In genomic region chr2:13522106-13522505, GRCm38 (mm10) we compare ENCODE assay signal across 25 mouse cellular contexts. TPM values are rescaled to one million over a fixed set of nuclear protein-coding genes. Genes with fewer than 3 reads are reported as not detected.
DNase-seq lines count a peak whose midpoint lies in the region; ATAC-seq and TF ChIP-seq lines count a peak whose summit lies in the region.
"Had no signal": no experiment of that assay in that cellular context is flagged by ENCODE, and none has a peak within 500 bp of the region (broad histone marks: within the 10 kb centered on the region; RNA-seq: fewer than 3 reads in every experiment).

No protein-coding gene starts in this region.

- H3K4me3 ChIP-seq in lung, embryonic 16.5 days (ENCODE audit: low read length), result no peak overlapping the region
- H3K4me3 ChIP-seq in lung, adult 2 months (replicated peaks; ENCODE audit: extremely low read depth, low read depth, low read length), result no peak overlapping the region
- H3K4me3 ChIP-seq in MEL (ENCODE audit: control insufficient read depth in 1 of 2, insufficient read depth in 1 of 2, low read depth in 2 of 2, low read length in 2 of 2), result no peak overlapping the region
- H3K4me3 ChIP-seq in liver, embryonic 15.5 days (replicated peaks), result no peak overlapping the region
- H3K4me3 ChIP-seq: forebrain, embryonic 10.5 days; heart, embryonic 12.5 days; hindbrain, embryonic 12.5 days; limb, embryonic 10.5 days; liver, embryonic 13.5 days; neural tube, embryonic 15.5 days had no signal

- no peaks in the 10 kb centered on the region for H3K79me2 ChIP-seq in MEL (ENCODE audit: control insufficient read depth, insufficient read depth, low read length, poor library complexity)

- peak; percentile 12 to 29 for DNase-seq in heart, adult 9 months (ENCODE audit: low spot score in 2 of 2)
- DNase-seq in heart, adult 18-20 months, result no peak
- no peak for DNase-seq in lung, adult 2 months
- DNase-seq in MEL (ENCODE audit: low read depth, low spot score), result peak; percentile 20
- DNase-seq in ovary, postnatal 36 days (ENCODE audit: low spot score), result no peak
- no peak for DNase-seq in spleen, adult 18-20 months
- DNase-seq: adrenal gland, postnatal 36 days; cerebellum, adult 11-12 months; cerebellum, postnatal 14 days; heart, postnatal 10 days; kidney, adult 8-10 months; kidney, postnatal 10 days; liver, embryonic 13.5 days; thymus, adult 2 months; thymus, postnatal 4 days had no signal

- H3K27me3 ChIP-seq in lung, embryonic 16.5 days (ENCODE audit: control insufficient read depth, insufficient read depth, low read depth, low read length), result no peaks in the 10 kb centered on the region
- H3K27me3 ChIP-seq in MEL (ENCODE audit: control insufficient read depth in 1 of 2, insufficient read depth in 2 of 2, low read length in 2 of 2), result no peaks in the 10 kb centered on the region
- no peaks in the 10 kb centered on the region for H3K27me3 ChIP-seq in liver, embryonic 15.5 days
- H3K27me3 ChIP-seq: heart, embryonic 12.5 days; hindbrain, embryonic 12.5 days; liver, embryonic 13.5 days; neural tube, embryonic 15.5 days had no signal

- no peak for TF ChIP-seq RAD21 in MEL (IDR thresholded peaks at IDR 0.05; ENCODE audit: low read depth, low read length)

- WGBS in lung, embryonic 16.5 days, result 26% methylated on average over 8 of the region's 8 CpGs
- WGBS in lung, adult 2 months, result 25% methylated on average over 8 of the region's 8 CpGs
- WGBS in liver, embryonic 15.5 days (ENCODE audit: insufficient replicate concordance), result 34% methylated on average over 8 of the region's 8 CpGs

- H3K9me3 ChIP-seq in lung, embryonic 16.5 days (ENCODE audit: control insufficient read depth, low read length), result no peaks in the 10 kb centered on the region
- no peaks in the 10 kb centered on the region for H3K9me3 ChIP-seq in MEL (replicated peaks; ENCODE audit: insufficient read depth, low read length)
- H3K9me3 ChIP-seq in liver, embryonic 15.5 days (replicated peaks), result no peaks in the 10 kb centered on the region
- H3K9me3 ChIP-seq: forebrain, embryonic 10.5 days; heart, embryonic 12.5 days; hindbrain, embryonic 12.5 days; limb, embryonic 10.5 days; liver, embryonic 13.5 days; neural tube, embryonic 15.5 days had no signal

- no peak for TF ChIP-seq CTCF in lung, adult 2 months (IDR thresholded peaks at IDR 0.05; ENCODE audit: insufficient read depth, low read length)
- TF ChIP-seq CTCF in MEL (IDR thresholded peaks at IDR 0.05 in 2 of 3, conservative IDR thresholded peaks at IDR 0.05 in 1 of 3; ENCODE audit: control insufficient read depth in 1 of 3, insufficient read depth in 1 of 3, low read depth in 2 of 3, low read length in 3 of 3, poor library complexity in 1 of 3, severe bottlenecking in 1 of 3), result no peak

- H3K4me1 ChIP-seq in lung, embryonic 16.5 days (replicated peaks; ENCODE audit: control insufficient read depth, insufficient read depth, low read length), result peaks cover 8% of the 10 kb centered on the region; the same call in 1 of the 2 replicates
- H3K4me1 ChIP-seq in lung, adult 2 months (ENCODE audit: control insufficient read depth, insufficient read depth, low read length), result peaks cover 5% of the 10 kb centered on the region
- peaks cover 10 to 11% of the 10 kb centered on the region in 2 experiments; a peak in 3 of 4 replicates for H3K4me1 ChIP-seq in MEL (ENCODE audit: control insufficient read depth in 1 of 2, insufficient read depth in 2 of 2, low read length in 2 of 2)
- peaks cover 30% of the 10 kb centered on the region for H3K4me1 ChIP-seq in liver, embryonic 15.5 days (replicated peaks)
- H3K4me1 ChIP-seq: limb, embryonic 10.5 days; neural tube, embryonic 15.5 days had no signal

- H3K4me2 ChIP-seq in lung, embryonic 16.5 days (ENCODE audit: low read depth, low read length), result peak overlapping the region; percentile 2; the same call in 1 of the 2 replicates
- H3K4me2 ChIP-seq in liver, embryonic 15.5 days, result no peak overlapping the region
- H3K4me2 ChIP-seq: heart, embryonic 12.5 days; hindbrain, embryonic 12.5 days; liver, embryonic 13.5 days; neural tube, embryonic 15.5 days had no signal

- no peak overlapping the region for H3K27ac ChIP-seq in lung, embryonic 16.5 days (ENCODE audit: low read length)
- H3K27ac ChIP-seq in MEL (ENCODE audit: control insufficient read depth, low read depth, low read length), result no peak overlapping the region
- H3K27ac ChIP-seq in liver, embryonic 15.5 days (replicated peaks), result 0 out of 2 replicates have a peak overlapping the region, but pooled peaks have one; percentile 0
- H3K27ac ChIP-seq: forebrain, embryonic 10.5 days; hindbrain, embryonic 12.5 days; limb, embryonic 10.5 days; liver, embryonic 13.5 days; macrophage; neural tube, embryonic 15.5 days; stomach, postnatal 0 days had no signal

- H3K36me3 ChIP-seq in lung, embryonic 16.5 days (ENCODE audit: control insufficient read depth, insufficient read depth, low read length), result no peaks in the 10 kb centered on the region
- H3K36me3 ChIP-seq in MEL (ENCODE audit: control insufficient read depth in 1 of 2, insufficient read depth in 2 of 2, low read length in 2 of 2), result peaks cover 0 to 25% of the 10 kb centered on the region in 2 experiments; a peak in 2 of 4 replicates
- no peaks in the 10 kb centered on the region for H3K36me3 ChIP-seq in liver, embryonic 15.5 days (replicated peaks)
- H3K36me3 ChIP-seq: hindbrain, embryonic 12.5 days; liver, embryonic 13.5 days had no signal

- TF ChIP-seq EP300 in MEL (IDR thresholded peaks at IDR 0.05; ENCODE audit: low read depth in 1 of 2, low read length in 2 of 2), result no peak

- ATAC-seq in lung, embryonic 16.5 days (ENCODE audit: low read depth), result peak; percentile 23; the same call in 1 of the 2 replicates
- ATAC-seq in liver, embryonic 15.5 days (ENCODE audit: insufficient read depth), result no peak
- ATAC-seq: midbrain, embryonic 16.5 days had no signal

- H3K9ac ChIP-seq in lung, embryonic 16.5 days (ENCODE audit: low read length), result no peak overlapping the region
- no peak overlapping the region for H3K9ac ChIP-seq in MEL (ENCODE audit: control insufficient read depth, low read depth, low read length, poor library complexity, severe bottlenecking)
- H3K9ac ChIP-seq in liver, embryonic 15.5 days, result no peak overlapping the region
- H3K9ac ChIP-seq: heart, embryonic 12.5 days; hindbrain, embryonic 12.5 days; liver, embryonic 13.5 days; neural tube, embryonic 15.5 days had no signal

- TF ChIP-seq POLR2A in lung, adult 2 months (IDR thresholded peaks at IDR 0.05; ENCODE audit: borderline replicate concordance, extremely low read depth, low read depth, low read length), result no peak
- TF ChIP-seq POLR2A in MEL (IDR thresholded peaks at IDR 0.05; ENCODE audit: control insufficient read depth in 1 of 2, insufficient read depth in 1 of 2, low read depth in 1 of 2, low read length in 2 of 2, poor library complexity in 1 of 2), result no peak

TF ChIP-seq in MEL, 35 proteins besides CTCF, POLR2A, EP300 and RAD21:
- TF ChIP-seq MEF2A (IDR thresholded peaks at IDR 0.05; ENCODE audit: extremely low read depth, insufficient replicate concordance, low read depth, low read length, poor library complexity, severe bottlenecking), result no peak
- TF ChIP-seq HCFC1 (IDR thresholded peaks at IDR 0.05; ENCODE audit: low read depth, low read length), result no peak
- no peak for TF ChIP-seq UBTF (IDR thresholded peaks at IDR 0.05; ENCODE audit: borderline replicate concordance, insufficient read depth, low read depth, low read length)
- TF ChIP-seq TAL1 (IDR thresholded peaks at IDR 0.05; ENCODE audit: low read length), result no peak
- TF ChIP-seq TCF12 (IDR thresholded peaks at IDR 0.05; ENCODE audit: low read depth, low read length), result no peak
- TF ChIP-seq MAZ (IDR thresholded peaks at IDR 0.05; ENCODE audit: low read depth, low read length), result no peak
- no peak for TF ChIP-seq E2F4 (IDR thresholded peaks at IDR 0.05; ENCODE audit: borderline replicate concordance, low read depth, low read length)
- TF ChIP-seq GATA1 (IDR thresholded peaks at IDR 0.05; ENCODE audit: low read depth, low read length), result no peak

RNA-seq across cellular contexts. Expression of gene Trdmt1, which starts 22.4 kb away (rescaled TPM):
- total RNA-seq in heart, adult 18-20 months (2021), result 1 to 10 TPM; 5.2 to 6.7 TPM
- 14.8 and 16.5 TPM in 2 replicates for polyA plus RNA-seq in lung, embryonic 16.5 days (2015; fragmentation: Nextera tagmentation; extraction: Ambion mirVana)
- 2.2 and 4.2 TPM in 2 replicates for polyA plus RNA-seq in lung, adult 2 months (2012; rRNA removed)
- 9.2 and 11.6 TPM in 2 replicates for total RNA-seq in MEL (2012; rRNA removed)
- 1 to 10 TPM in 1 of 2 experiments, not detected in 1; 8.6 TPM for polyA plus RNA-seq in MEL (2012; ENCODE audit: insufficient read depth in 1 of 2, insufficient read length in 2 of 2, low read depth in 1 of 2, low replicate concordance in 2 of 2, missing spikeins in 1 of 2)
- polyA plus RNA-seq in liver, embryonic 15.5 days (2015; fragmentation: Nextera tagmentation; extraction: Ambion mirVana), result 3.2 and 4.1 TPM in 2 replicates

RNA-seq across cellular contexts. Expression of gene Cubn, which starts 30.5 kb away (rescaled TPM):
- 1 to 10 TPM in 1 of 2 experiments, under 1 TPM in 1; 0.87 to 1.2 TPM for total RNA-seq in heart, adult 18-20 months (2021)
- polyA plus RNA-seq in lung, embryonic 16.5 days (2015; fragmentation: Nextera tagmentation; extraction: Ambion mirVana), result 0.65 and 0.75 TPM in 2 replicates
- polyA plus RNA-seq in lung, adult 2 months (2012; rRNA removed), result 0.11 and 0.17 TPM in 2 replicates
- total RNA-seq in MEL (2012; rRNA removed), result not detected in 2 replicates
- under 1 TPM in 1 of 2 experiments, not detected in 1; 0.03 TPM for polyA plus RNA-seq in MEL (2012; ENCODE audit: insufficient read depth in 1 of 2, insufficient read length in 2 of 2, low read depth in 1 of 2, low replicate concordance in 2 of 2, missing spikeins in 1 of 2)
- 0.06 and 0.10 TPM in 2 replicates for polyA plus RNA-seq in liver, embryonic 15.5 days (2015; fragmentation: Nextera tagmentation; extraction: Ambion mirVana)
- polyA plus RNA-seq: macrophage had no signal

RNA-seq across cellular contexts. Expression of gene Vim, which starts 51.6 kb away (rescaled TPM):
- 100 to 1,000 TPM; 296 to 301 TPM for total RNA-seq in heart, adult 18-20 months (2021)
- polyA plus RNA-seq in lung, embryonic 16.5 days (2015; fragmentation: Nextera tagmentation; extraction: Ambion mirVana), result 922 and 967 TPM in 2 replicates
- 1,792 and 2,353 TPM in 2 replicates for polyA plus RNA-seq in lung, adult 2 months (2012; rRNA removed)
- 58.0 and 188 TPM in 2 replicates for total RNA-seq in MEL (2012; rRNA removed)
- polyA plus RNA-seq in MEL (2012; ENCODE audit: insufficient read depth in 1 of 2, insufficient read length in 2 of 2, low read depth in 1 of 2, low replicate concordance in 2 of 2, missing spikeins in 1 of 2), result 100 to 1,000 TPM; 257 to 580 TPM
- 84.2 and 91.3 TPM in 2 replicates for polyA plus RNA-seq in liver, embryonic 15.5 days (2015; fragmentation: Nextera tagmentation; extraction: Ambion mirVana)

Comparison
In these comparisons a context has a peak if more than half of its experiments do, and no peak if none do; other contexts are left out.
1. DNase-seq: peak in heart, adult 9 months (2 of 2) and MEL (single experiment); none in heart, adult 18-20 months (0 of 2), lung, adult 2 months (single experiment), ovary, postnatal 36 days (single experiment) and spleen, adult 18-20 months (0 of 2).